Mouse (Mus musculus): Measurements from ENCODE around the gene Vti1a. TPM values are rescaled to one million over a fixed set of nuclear protein-coding genes. Genes with fewer than 3 reads are reported as not detected.

Gene Vti1a
- polyA plus RNA-seq, 1 experiment from 2014 or later, result 19.4 TPM

DNA sequence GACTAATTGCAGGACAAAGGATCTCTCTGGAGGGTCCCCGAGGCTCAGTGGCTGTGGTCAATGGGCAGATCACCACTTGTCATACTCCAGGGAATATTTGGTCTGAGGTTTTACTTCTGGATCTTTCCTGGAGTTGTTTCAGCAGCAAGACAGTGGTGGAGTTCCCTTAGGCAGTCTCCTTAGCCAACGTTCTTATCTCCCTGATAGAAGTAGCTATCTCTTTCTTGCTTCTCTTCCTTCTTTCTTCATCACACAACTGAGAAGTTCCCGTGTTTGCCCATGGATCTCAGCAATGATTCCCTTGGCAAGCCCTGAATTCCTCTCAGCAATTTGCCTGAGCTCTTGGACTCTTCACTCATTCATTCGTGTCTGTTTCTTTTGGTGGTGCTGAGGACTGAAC lies 40.0 kb upstream of the Vti1a start:
- H3K9me3 ChIP-seq (ENCODE audit: control insufficient read depth, low read length), result no peaks in the 10 kb centered on the region
- no peak for ATAC-seq (ENCODE audit: low FRiP score, low TSS enrichment)
- H3K27me3 ChIP-seq (ENCODE audit: control insufficient read depth, insufficient read depth, low read length), result no peaks in the 10 kb centered on the region
- no peak overlapping the region for H3K9ac ChIP-seq (ENCODE audit: low read length)
- no peak overlapping the region for H3K4me3 ChIP-seq (ENCODE audit: low read depth, low read length)
- TF ChIP-seq EP300 (optimal IDR thresholded peaks at IDR 0.05), result no peak
- TF ChIP-seq CTCF (IDR thresholded peaks at IDR 0.05; ENCODE audit: low read depth), result no peak
- DNase-seq (ENCODE audit: low spot score), result no peak
- H3K4me1 ChIP-seq (replicated peaks; ENCODE audit: control insufficient read depth, insufficient read depth), result no peaks in the 10 kb centered on the region
- H3K27ac ChIP-seq (replicated peaks), result no peak overlapping the region
- peaks cover 4% of the 10 kb centered on the region; the same call in 1 of the 2 replicates for H3K36me3 ChIP-seq (ENCODE audit: control insufficient read depth, insufficient read depth, low read length)
- H3K4me2 ChIP-seq (replicated peaks; ENCODE audit: low read depth), result no peak overlapping the region
- WGBS, result 80% methylated on average over 4 of the region's 4 CpGs

GRCm38 (mm10) chr19:55276770-55277169 lies 39.3 kb upstream of the Vti1a start:
- no peaks in the 10 kb centered on the region for H3K9me3 ChIP-seq (ENCODE audit: control insufficient read depth, low read length)
- no peak overlapping the region for H3K27ac ChIP-seq (replicated peaks)
- H3K4me2 ChIP-seq (replicated peaks; ENCODE audit: low read depth), result no peak overlapping the region
- 81% methylated on average over 3 of the region's 3 CpGs for WGBS
- no peaks in the 10 kb centered on the region for H3K4me1 ChIP-seq (replicated peaks; ENCODE audit: control insufficient read depth, insufficient read depth)
- no peak overlapping the region for H3K4me3 ChIP-seq (ENCODE audit: low read depth, low read length)
- H3K9ac ChIP-seq (ENCODE audit: low read length), result no peak overlapping the region
- H3K27me3 ChIP-seq (ENCODE audit: control insufficient read depth, insufficient read depth, low read length), result no peaks in the 10 kb centered on the region
- TF ChIP-seq CTCF (IDR thresholded peaks at IDR 0.05; ENCODE audit: low read depth) (no peak), EP300 (optimal IDR thresholded peaks at IDR 0.05) (no peak)
- H3K36me3 ChIP-seq (ENCODE audit: control insufficient read depth, insufficient read depth, low read length), result peaks cover 4% of the 10 kb centered on the region; the same call in 1 of the 2 replicates
- DNase-seq (ENCODE audit: low spot score) (no peak), ATAC-seq (ENCODE audit: low FRiP score, low TSS enrichment) (no peak)

- no peak overlapping the region for H3K27ac ChIP-seq (replicated peaks)
- peaks cover 9% of the 10 kb centered on the region; the same call in 1 of the 2 replicates for H3K36me3 ChIP-seq (ENCODE audit: control insufficient read depth, insufficient read depth, low read length)
- no peak overlapping the region for H3K9ac ChIP-seq (ENCODE audit: low read length)
- H3K4me2 ChIP-seq (replicated peaks; ENCODE audit: low read depth), result no peak overlapping the region
- 87% methylated on average over 4 of the region's 4 CpGs for WGBS
- no peak overlapping the region for H3K4me3 ChIP-seq (ENCODE audit: low read depth, low read length)
- no peaks in the 10 kb centered on the region for H3K4me1 ChIP-seq (replicated peaks; ENCODE audit: control insufficient read depth, insufficient read depth)
- DNase-seq (ENCODE audit: low spot score) (no peak), ATAC-seq (ENCODE audit: low FRiP score, low TSS enrichment) (no peak)
- H3K9me3 ChIP-seq (ENCODE audit: control insufficient read depth, low read length), result no peaks in the 10 kb centered on the region
- no peaks in the 10 kb centered on the region for H3K27me3 ChIP-seq (ENCODE audit: control insufficient read depth, insufficient read depth, low read length)
- no peak for TF ChIP-seq CTCF (IDR thresholded peaks at IDR 0.05; ENCODE audit: low read depth)
- no peak for TF ChIP-seq EP300 (optimal IDR thresholded peaks at IDR 0.05)
Measured at GRCm38 (mm10) chr19:55284093-55284492, 32.0 kb upstream of the Vti1a start.

GRCm38 (mm10) chr19:55286034-55286433 lies 30.1 kb upstream of the Vti1a start:
- ATAC-seq (ENCODE audit: low FRiP score, low TSS enrichment) (no peak), DNase-seq (ENCODE audit: low spot score) (no peak)
- Histone ChIP-seq H3K9ac (ENCODE audit: low read length) (no peak overlapping the region), H3K27ac (replicated peaks) (no peak overlapping the region), H3K9me3 (ENCODE audit: control insufficient read depth, low read length) (no peaks in the 10 kb centered on the region), H3K4me2 (replicated peaks; ENCODE audit: low read depth) (no peak overlapping the region), H3K4me1 (replicated peaks; ENCODE audit: control insufficient read depth, insufficient read depth) (no peaks in the 10 kb centered on the region), H3K36me3 (ENCODE audit: control insufficient read depth, insufficient read depth, low read length) (peaks cover 4% of the 10 kb centered on the region; the same call in 1 of the 2 replicates), H3K4me3 (ENCODE audit: low read depth, low read length) (no peak overlapping the region), H3K27me3 (ENCODE audit: control insufficient read depth, insufficient read depth, low read length) (no peaks in the 10 kb centered on the region)
- WGBS, result 89% methylated on average over 4 of the region's 4 CpGs
- TF ChIP-seq CTCF (IDR thresholded peaks at IDR 0.05; ENCODE audit: low read depth), result no peak
- TF ChIP-seq EP300 (optimal IDR thresholded peaks at IDR 0.05), result no peak

GRCm38 (mm10) chr19:55288974-55289373 lies 27.1 kb upstream of the Vti1a start:
- H3K27me3 ChIP-seq (ENCODE audit: control insufficient read depth, insufficient read depth, low read length), result no peaks in the 10 kb centered on the region
- TF ChIP-seq EP300 (optimal IDR thresholded peaks at IDR 0.05) (no peak), CTCF (IDR thresholded peaks at IDR 0.05; ENCODE audit: low read depth) (no peak)
- peaks cover 5% of the 10 kb centered on the region for H3K36me3 ChIP-seq (ENCODE audit: control insufficient read depth, insufficient read depth, low read length)
- no peak overlapping the region for H3K9ac ChIP-seq (ENCODE audit: low read length)
- no peak overlapping the region for H3K4me2 ChIP-seq (replicated peaks; ENCODE audit: low read depth)
- ATAC-seq (ENCODE audit: low FRiP score, low TSS enrichment), result no peak
- no peak overlapping the region for H3K4me3 ChIP-seq (ENCODE audit: low read depth, low read length)
- no peaks in the 10 kb centered on the region for H3K9me3 ChIP-seq (ENCODE audit: control insufficient read depth, low read length)
- no peak for DNase-seq (ENCODE audit: low spot score)
- no peaks in the 10 kb centered on the region for H3K4me1 ChIP-seq (replicated peaks; ENCODE audit: control insufficient read depth, insufficient read depth)
- H3K27ac ChIP-seq (replicated peaks), result no peak overlapping the region

- H3K4me3 ChIP-seq (ENCODE audit: low read depth, low read length), result no peak overlapping the region
- DNase-seq (ENCODE audit: low spot score) (no peak), ATAC-seq (ENCODE audit: low FRiP score, low TSS enrichment) (no peak)
- H3K4me2 ChIP-seq (replicated peaks; ENCODE audit: low read depth), result no peak overlapping the region
- no peak overlapping the region for H3K9ac ChIP-seq (ENCODE audit: low read length)
- H3K27me3 ChIP-seq (ENCODE audit: control insufficient read depth, insufficient read depth, low read length), result no peaks in the 10 kb centered on the region
- WGBS, result 82% methylated on average over 2 of the region's 2 CpGs
- no peaks in the 10 kb centered on the region for H3K4me1 ChIP-seq (replicated peaks; ENCODE audit: control insufficient read depth, insufficient read depth)
- no peak overlapping the region for H3K27ac ChIP-seq (replicated peaks)
- H3K36me3 ChIP-seq (ENCODE audit: control insufficient read depth, insufficient read depth, low read length), result peaks cover 11% of the 10 kb centered on the region
- H3K9me3 ChIP-seq (ENCODE audit: control insufficient read depth, low read length), result no peaks in the 10 kb centered on the region
- TF ChIP-seq EP300 (optimal IDR thresholded peaks at IDR 0.05) (no peak), CTCF (IDR thresholded peaks at IDR 0.05; ENCODE audit: low read depth) (no peak)
Measured at GRCm38 (mm10) chr19:55290621-55291270, 25.3 kb upstream of the Vti1a start.

Measured in stomach, postnatal 0 days (tissue).